Mouse (Mus musculus) brain, adult 10 weeks (tissue): Measurements from ENCODE around the gene Fam166b. TPM values are rescaled to one million over a fixed set of nuclear protein-coding genes. Genes with fewer than 3 reads are reported as not detected.

Experiments used
- polyA plus RNA-seq: library from polyadenylated mRNA; stranded (reverse); fragments of 350-450 nt; fragmentation: Illumina TruSeq; extraction: RNeasy Lipid Tissue Mini Kit (QIAGEN cat#74804); gene quantifications from one replicate; pipeline ENCODE4 v1.2.3, GENCODE M21; 2015; ENCODE audit warnings: low read depth, low replicate concordance

The Fam166b gene
- 3.6 TPM for polyA plus RNA-seq

DNA sequence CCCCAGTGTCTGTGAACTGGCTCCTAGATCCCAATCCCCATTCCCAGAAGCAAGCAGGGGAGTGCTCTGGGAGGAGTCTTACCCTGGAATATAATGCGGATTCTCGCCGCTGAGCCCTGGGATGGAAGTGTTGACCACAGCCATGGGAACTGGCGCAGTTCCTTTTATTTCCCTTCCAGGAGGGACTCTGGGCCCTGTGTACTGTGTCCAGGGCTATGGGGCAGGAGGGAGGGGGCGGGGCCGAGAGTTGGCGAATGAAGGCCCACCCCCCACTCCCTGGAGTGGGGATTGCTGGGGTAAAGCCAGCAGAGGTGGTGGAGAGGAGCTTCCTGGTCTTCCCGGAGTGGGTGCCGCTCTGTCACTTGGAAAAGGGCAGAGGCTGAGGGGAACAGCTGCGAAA lies at the start of gene Fam166b:
Gene Fam166b (minus strand): TSS at position 189 of the 400 bp plus-strand sequence.

GRCm38 (mm10) chr4:43454041-43454836 lies 25.3 kb upstream of the Fam166b start, which contains the start of gene Cd72:
Cd72 (minus strand) TSS chr4:43454628.

DNA sequence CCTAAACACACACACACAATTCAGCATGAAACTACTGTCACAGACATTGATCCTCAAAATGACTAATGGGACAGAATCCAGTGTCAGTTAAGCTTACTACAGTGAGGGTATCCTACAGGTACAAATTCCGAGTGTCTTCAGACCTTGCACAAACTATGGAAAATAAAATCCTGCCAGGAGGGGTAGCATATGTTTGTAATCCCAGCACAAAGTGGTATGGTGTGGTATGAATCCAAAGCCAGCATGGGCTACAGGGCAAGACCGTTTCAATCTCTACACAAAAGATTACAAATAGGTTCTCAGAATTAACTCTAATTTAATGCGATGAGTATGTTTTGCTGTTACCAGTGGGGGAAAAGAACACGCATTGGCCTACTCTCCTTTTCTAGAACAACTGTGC lies 12.7 kb upstream of the Fam166b start, which contains the start of gene Tesk1:
Gene Tesk1 (plus strand): TSS at position 301 of the 400 bp plus-strand sequence.

GRCm38 (mm10) chr4:43381408-43382154 lies 47.4 kb downstream of the Fam166b start, which contains the start of gene Rusc2:
Rusc2 (plus strand) TSS chr4:43381979.

Other genes starting within 250 kb of the Fam166b start
- 0.80 TPM for gene Atp8b5, start 162.0 kb downstream of the Fam166b start, polyA plus RNA-seq
- 66.1 TPM for gene Rusc2, start 47.2 kb downstream of the Fam166b start, polyA plus RNA-seq
- 60.5 TPM for gene Tesk1, start 12.8 kb upstream of the Fam166b start, polyA plus RNA-seq
- gene Cd72, start 25.5 kb upstream of the Fam166b start, polyA plus RNA-seq: 2.9 TPM
- not detected for gene Sit1, start 54.6 kb upstream of the Fam166b start, polyA plus RNA-seq
- gene Ccdc107, start 63.8 kb upstream of the Fam166b start, polyA plus RNA-seq: 58.5 TPM
- gene Arhgef39, start 70.6 kb upstream of the Fam166b start, polyA plus RNA-seq: 1.8 TPM
- 1.2 TPM for gene Car9, start 77.8 kb upstream of the Fam166b start, polyA plus RNA-seq
- 16.8 TPM for gene Tpm2, start 94.6 kb upstream of the Fam166b start, polyA plus RNA-seq
- 65.5 TPM for gene Creb3, start 133.2 kb upstream of the Fam166b start, polyA plus RNA-seq
- 40.4 TPM for gene Tln1, start 133.6 kb upstream of the Fam166b start, polyA plus RNA-seq
- 28.2 TPM for gene Rgp1, start 149.6 kb upstream of the Fam166b start, polyA plus RNA-seq
- 61.8 TPM for gene Gba2, start 149.7 kb upstream of the Fam166b start, polyA plus RNA-seq
- not detected for gene Msmp, start 155.4 kb upstream of the Fam166b start, polyA plus RNA-seq
- gene Npr2, start 202.8 kb upstream of the Fam166b start, polyA plus RNA-seq: 48.5 TPM
- gene Spag8, start 224.5 kb upstream of the Fam166b start, polyA plus RNA-seq: 1.5 TPM
- 69.8 TPM for gene Hint2, start 227.3 kb upstream of the Fam166b start, polyA plus RNA-seq
- 40.7 TPM for gene Tmem8b, start 239.8 kb upstream of the Fam166b start, polyA plus RNA-seq
- 1.6 TPM for gene Fam221b, start 240.0 kb upstream of the Fam166b start, polyA plus RNA-seq